Mouse (Mus musculus) olfactory bulb, adult 2 months (tissue): ENCODE results near the gene Kcna4.

Source experiments
- CTCF ChIP-seq: fragments of 200-500 bp; IDR thresholded peaks from 2 replicates; pipeline ENCODE4 v1.5.1; 2012; ENCODE audit warnings: low read depth, mild to moderate bottlenecking, low read length, moderate library complexity; ENCODE audit not compliant: insufficient read depth
- POLR2A ChIP-seq: fragments of 200-500 bp; IDR thresholded peaks from 2 replicates; pipeline ENCODE4 v1.6.1; 2012; ENCODE audit warnings: mild to moderate bottlenecking, low read depth, low read length, moderate library complexity; ENCODE audit not compliant: insufficient read depth

GRCm38 (mm10) chr2:107324090-107324489, 33.7 kb downstream of the Kcna4 start:
- no peak for TF ChIP-seq POLR2A
- TF ChIP-seq CTCF: no peak
